In the genomic region with DNA sequence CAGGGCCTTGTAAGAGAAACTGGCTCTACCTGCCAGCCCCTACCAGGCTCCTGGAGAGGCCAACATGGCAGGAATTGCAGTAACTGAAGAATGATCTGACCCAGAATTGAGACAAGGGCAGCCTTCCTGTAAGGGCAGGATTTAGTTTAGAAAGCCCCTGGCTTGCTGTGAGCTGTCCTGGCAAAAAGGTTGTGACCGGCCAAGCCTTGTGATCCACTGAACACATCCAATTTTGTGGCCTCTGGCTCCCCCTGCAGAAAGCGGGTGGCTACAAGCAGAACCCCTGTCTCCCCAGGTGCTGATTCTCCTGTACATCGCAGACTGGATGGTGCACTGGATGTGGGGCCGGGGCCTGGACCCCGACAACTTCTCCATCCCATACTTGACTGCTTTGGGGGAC, we compare ENCODE assay signal across 9 mouse cellular contexts. TPM values are rescaled to one million over a fixed set of nuclear protein-coding genes. Genes with fewer than 3 reads are reported as not detected.
DNase-seq lines count a peak whose midpoint lies in the region; ATAC-seq and TF ChIP-seq lines count a peak whose summit lies in the region.
"Had no signal": no experiment of that assay in that cellular context is flagged by ENCODE, and none has a peak within 500 bp of the region (broad histone marks: within the 10 kb centered on the region; RNA-seq: fewer than 3 reads in every experiment).

No protein-coding gene starts in this region.

- H3K4me1 ChIP-seq in midbrain, postnatal 0 days (ENCODE audit: insufficient read depth, low read length): no peaks in the 10 kb centered on the region
- H3K4me1 ChIP-seq in midbrain, embryonic 15.5 days: no peaks in the 10 kb centered on the region
- no peaks in the 10 kb centered on the region; the same call in 1 of the 2 replicates for H3K4me1 ChIP-seq in liver, embryonic 11.5 days (replicated peaks; ENCODE audit: control insufficient read depth, insufficient read depth, low read length)
- H3K4me1 ChIP-seq: limb, embryonic 15.5 days had no signal

- WGBS in midbrain, postnatal 0 days: 74% methylated on average over 5 of the region's 5 CpGs
- 76% methylated on average over 5 of the region's 5 CpGs for WGBS in midbrain, embryonic 15.5 days
- WGBS in liver, embryonic 11.5 days: 81% methylated on average over 5 of the region's 5 CpGs

- H3K4me2 ChIP-seq in midbrain, postnatal 0 days (ENCODE audit: low read depth, low read length, poor library complexity, severe bottlenecking): no peak overlapping the region
- H3K4me2 ChIP-seq in midbrain, embryonic 15.5 days: no peak overlapping the region
- H3K4me2 ChIP-seq in liver, embryonic 11.5 days: no peak overlapping the region
- H3K4me2 ChIP-seq: limb, embryonic 15.5 days had no signal

- H3K27me3 ChIP-seq in midbrain, postnatal 0 days (ENCODE audit: insufficient read depth, low read length): no peaks in the 10 kb centered on the region
- H3K27me3 ChIP-seq in midbrain, embryonic 15.5 days (replicated peaks): no peaks in the 10 kb centered on the region
- H3K27me3 ChIP-seq in liver, embryonic 11.5 days (replicated peaks; ENCODE audit: control insufficient read depth, insufficient read depth, low read length): no peaks in the 10 kb centered on the region
- H3K27me3 ChIP-seq: limb, embryonic 15.5 days had no signal

- H3K9me3 ChIP-seq in midbrain, postnatal 0 days (ENCODE audit: low read length): no peaks in the 10 kb centered on the region
- no peaks in the 10 kb centered on the region for H3K9me3 ChIP-seq in midbrain, embryonic 15.5 days
- no peaks in the 10 kb centered on the region for H3K9me3 ChIP-seq in liver, embryonic 11.5 days (ENCODE audit: control insufficient read depth, low read length)
- H3K9me3 ChIP-seq: limb, embryonic 15.5 days had no signal

- no peak overlapping the region for H3K27ac ChIP-seq in midbrain, postnatal 0 days (ENCODE audit: low read depth, low read length)
- H3K27ac ChIP-seq in midbrain, embryonic 15.5 days: no peak overlapping the region
- H3K27ac ChIP-seq in liver, embryonic 11.5 days (ENCODE audit: low read depth, low read length): no peak overlapping the region
- H3K27ac ChIP-seq: limb, embryonic 15.5 days had no signal

- TF ChIP-seq CTCF in midbrain, postnatal 0 days (IDR thresholded peaks at IDR 0.05): peak; percentile 67

- H3K4me3 ChIP-seq in midbrain, postnatal 0 days (ENCODE audit: low read depth, low read length): no peak overlapping the region
- H3K4me3 ChIP-seq in midbrain, embryonic 15.5 days: no peak overlapping the region
- H3K4me3 ChIP-seq in liver, embryonic 11.5 days (ENCODE audit: low read depth, low read length): no peak overlapping the region
- H3K4me3 ChIP-seq: limb, embryonic 15.5 days had no signal

- DNase-seq in midbrain, postnatal 0 days (ENCODE audit: low spot score): peak; percentile 57
- peak; percentile 44 for DNase-seq in adipocyte (ENCODE audit: low spot score)
- DNase-seq in embryo, embryonic 11 days: peak; percentile 56
- peak; percentile 57 for DNase-seq in induced T-regulatory cell, adult 2 months (ENCODE audit: low read depth)
- peak; percentile 41 for DNase-seq in liver, embryonic 11.5 days (ENCODE audit: low spot score)
- DNase-seq in retina, postnatal 7 days (ENCODE audit: low read depth, low spot score): peak; percentile 5

- no peak for ATAC-seq in midbrain, postnatal 0 days (ENCODE audit: low FRiP score)
- ATAC-seq in midbrain, embryonic 15.5 days (replicated peaks): no peak
- ATAC-seq in liver, embryonic 11.5 days (replicated peaks; ENCODE audit: low FRiP score): no peak
- no peak for ATAC-seq in inflammation-experienced regulatory T-cells, adult 6 months

- H3K36me3 ChIP-seq in midbrain, postnatal 0 days (ENCODE audit: insufficient read depth, low read length): peaks cover 36% of the 10 kb centered on the region; the same call in 1 of the 2 replicates
- no peaks in the 10 kb centered on the region; the same call in 1 of the 2 replicates for H3K36me3 ChIP-seq in midbrain, embryonic 15.5 days (replicated peaks)
- peaks cover 6% of the 10 kb centered on the region; the same call in 1 of the 2 replicates for H3K36me3 ChIP-seq in liver, embryonic 11.5 days (ENCODE audit: control insufficient read depth, insufficient read depth, low read length)

- no peak overlapping the region for H3K9ac ChIP-seq in midbrain, postnatal 0 days (replicated peaks; ENCODE audit: low read length, poor library complexity, severe bottlenecking)
- no peak overlapping the region for H3K9ac ChIP-seq in midbrain, embryonic 15.5 days
- no peak overlapping the region for H3K9ac ChIP-seq in liver, embryonic 11.5 days (ENCODE audit: low read depth, low read length)
- H3K9ac ChIP-seq: limb, embryonic 15.5 days had no signal

RNA-seq across cellular contexts. Expression of a gene that starts 19.0 kb away (rescaled TPM):
- total RNA-seq in midbrain, postnatal 0 days (2014; rRNA removed): 39.6 and 45.5 TPM in 2 replicates
- polyA plus RNA-seq in midbrain, postnatal 0 days (2015; fragmentation: Nextera tagmentation; extraction: Ambion mirVana): 21.0 and 22.1 TPM in 2 replicates
- 20.3 and 22.3 TPM in 2 replicates for polyA plus RNA-seq in midbrain, embryonic 15.5 days (2015; fragmentation: Nextera tagmentation; extraction: Ambion mirVana)
- polyA plus RNA-seq in liver, embryonic 11.5 days (2014; fragmentation: Nextera tagmentation; extraction: Ambion mirVana): 5.2 and 5.6 TPM in 2 replicates
- 10 to 100 TPM; 14.0 to 24.6 (median 17.6) TPM for polyA plus RNA-seq in inflammation-experienced regulatory T-cells, adult 6 months (2017; shearing (Covaris generic))

RNA-seq across cellular contexts. Expression of a gene that starts 20.8 kb away (rescaled TPM):
- total RNA-seq in midbrain, postnatal 0 days (2014; rRNA removed): 4.9 and 7.8 TPM in 2 replicates
- polyA plus RNA-seq in midbrain, postnatal 0 days (2015; fragmentation: Nextera tagmentation; extraction: Ambion mirVana): 6.6 and 7.9 TPM in 2 replicates
- 7.0 and 7.5 TPM in 2 replicates for polyA plus RNA-seq in midbrain, embryonic 15.5 days (2015; fragmentation: Nextera tagmentation; extraction: Ambion mirVana)
- 20.4 and 20.6 TPM in 2 replicates for polyA plus RNA-seq in liver, embryonic 11.5 days (2014; fragmentation: Nextera tagmentation; extraction: Ambion mirVana)
- 10 to 100 TPM; 36.3 to 55.1 (median 42.5) TPM for polyA plus RNA-seq in inflammation-experienced regulatory T-cells, adult 6 months (2017; shearing (Covaris generic))

RNA-seq across cellular contexts. Expression of a gene that starts 49.1 kb away (rescaled TPM):
- total RNA-seq in midbrain, postnatal 0 days (2014; rRNA removed): 0.05 TPM in 2 replicates
- polyA plus RNA-seq in midbrain, postnatal 0 days (2015; fragmentation: Nextera tagmentation; extraction: Ambion mirVana): 0.29 and 0.38 TPM in 2 replicates
- polyA plus RNA-seq in midbrain, embryonic 15.5 days (2015; fragmentation: Nextera tagmentation; extraction: Ambion mirVana): 0.22 and 0.29 TPM in 2 replicates
- polyA plus RNA-seq in liver, embryonic 11.5 days (2014; fragmentation: Nextera tagmentation; extraction: Ambion mirVana): 2.8 and 4.6 TPM in 2 replicates
- under 1 TPM; 0.08 to 0.11 (median 0.08) TPM for polyA plus RNA-seq in inflammation-experienced regulatory T-cells, adult 6 months (2017; shearing (Covaris generic))

Comparison
In these comparisons a context has a peak if more than half of its experiments do, and no peak if none do; other contexts are left out.
1. DNase-seq: peak in every context shown above with its lines; median percentile 57 in midbrain, postnatal 0 days; 57 in induced T-regulatory cell, adult 2 months; 56 in embryo, embryonic 11 days; 44 in adipocyte; 41 in liver, embryonic 11.5 days; 5 in retina, postnatal 7 days.